In the genomic region with DNA sequence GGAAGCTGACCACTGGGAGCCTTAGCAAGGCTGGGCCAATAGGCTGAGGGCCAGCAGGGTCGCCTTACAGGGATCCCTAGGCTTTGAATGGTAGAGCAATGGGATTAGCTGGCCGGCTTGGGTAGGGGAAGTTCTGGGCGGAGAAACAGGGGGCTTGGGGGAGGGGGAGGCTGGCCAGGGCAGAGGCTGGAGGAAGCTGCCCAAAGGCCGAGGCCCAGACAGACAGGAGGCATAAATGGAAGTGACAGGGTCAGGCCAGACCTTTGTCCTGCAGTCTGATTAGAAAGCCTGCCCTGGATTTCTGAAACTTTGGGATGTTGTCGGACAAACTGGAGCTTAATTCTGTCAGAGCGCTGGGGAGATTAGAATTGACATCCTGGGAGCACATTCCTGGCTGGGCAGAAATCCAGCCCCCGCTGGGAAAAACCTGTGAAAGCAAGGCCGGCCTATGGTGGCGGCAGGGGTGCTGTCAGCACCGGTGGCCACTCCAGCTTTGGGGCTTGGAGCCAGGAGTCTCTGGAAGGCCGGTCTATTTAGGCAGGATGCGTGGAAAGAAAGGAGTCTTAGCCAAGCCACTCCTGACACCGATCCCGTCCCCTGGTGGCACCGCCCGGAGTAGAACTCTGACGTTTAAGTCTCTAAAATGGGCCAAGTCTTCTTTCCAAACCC, we compare ENCODE assay signal across 10 mouse cellular contexts.
DNase-seq lines count a peak whose midpoint lies in the region; ATAC-seq and TF ChIP-seq lines count a peak whose summit lies in the region.
"Had no signal": no experiment of that assay in that cellular context is flagged by ENCODE, and none has a peak within 500 bp of the region (broad histone marks: within the 10 kb centered on the region; RNA-seq: fewer than 3 reads in every experiment).

No protein-coding gene starts in this region.

- H3K4me1 ChIP-seq in hindbrain, embryonic 14.5 days (replicated peaks; ENCODE audit: control insufficient read depth, insufficient read depth, low read length): peaks cover 39% of the 10 kb centered on the region

- 0 out of 2 replicates have a peak overlapping the region, but pooled peaks have one; percentile 15 for H3K27ac ChIP-seq in hindbrain, embryonic 14.5 days
- no peak overlapping the region for H3K27ac ChIP-seq in left cerebral cortex, adult 2 months
- H3K27ac ChIP-seq: liver, embryonic 13.5 days had no signal

- no peak overlapping the region for H3K9ac ChIP-seq in hindbrain, embryonic 14.5 days
- H3K9ac ChIP-seq: liver, embryonic 13.5 days had no signal

- no peak overlapping the region for H3K4me2 ChIP-seq in hindbrain, embryonic 14.5 days (replicated peaks)
- H3K4me2 ChIP-seq: liver, embryonic 13.5 days had no signal

- peak; percentile 70 for DNase-seq in embryo, embryonic 10 days (ENCODE audit: low spot score)
- no peak for DNase-seq in embryo, embryonic 11 days
- peak; percentile 27 for DNase-seq in NIH3T3 (ENCODE audit: low read depth)
- peak; percentile 33 for DNase-seq in gastrocnemius, postnatal 10 days
- no peak for DNase-seq in hindbrain, embryonic 14.5 days (ENCODE audit: low spot score)
- no peak for DNase-seq in left cerebral cortex, adult 2 months (ENCODE audit: extremely low spot score in 1 of 2, low spot score in 2 of 2)
- DNase-seq in urinary bladder, postnatal 36 days (ENCODE audit: low spot score in 2 of 2): no peak
- DNase-seq: liver, embryonic 13.5 days had no signal

- 11% methylated on average over 17 of the region's 17 CpGs for WGBS in hindbrain, embryonic 14.5 days

- no peaks in the 10 kb centered on the region for H3K36me3 ChIP-seq in hindbrain, embryonic 14.5 days (replicated peaks; ENCODE audit: control insufficient read depth, insufficient read depth)
- H3K36me3 ChIP-seq: liver, embryonic 13.5 days had no signal

- intact Hi-C loops in left cerebral cortex, adult 2 months (cut with DNase I): no loop called here

- no peak for ATAC-seq in hindbrain, embryonic 14.5 days (ENCODE audit: low FRiP score)
- no peak for ATAC-seq in erythroid progenitor cell, adult 5-6 weeks (replicated peaks; ENCODE audit: low FRiP score, poor library complexity, severe bottlenecking)
- ATAC-seq: intestine, postnatal 0 days had no signal

- H3K27me3 ChIP-seq in hindbrain, embryonic 14.5 days (ENCODE audit: control insufficient read depth, insufficient read depth, low read length): peaks cover 80% of the 10 kb centered on the region

- no peak overlapping the region for H3K4me3 ChIP-seq in hindbrain, embryonic 14.5 days (replicated peaks; ENCODE audit: low read length)
- H3K4me3 ChIP-seq in left cerebral cortex, adult 2 months: no peak overlapping the region
- H3K4me3 ChIP-seq: liver, embryonic 13.5 days had no signal

- no peak for TF ChIP-seq CTCF in left cerebral cortex, adult 2 months (IDR thresholded peaks at IDR 0.05)

- no peaks in the 10 kb centered on the region for H3K9me3 ChIP-seq in hindbrain, embryonic 14.5 days (ENCODE audit: control insufficient read depth, low read length)
- H3K9me3 ChIP-seq: liver, embryonic 13.5 days had no signal

Comparison
In these comparisons a context has a peak if more than half of its experiments do, and no peak if none do; other contexts are left out.
1. DNase-seq: peak in embryo, embryonic 10 days (single experiment), NIH3T3 (single experiment) and gastrocnemius, postnatal 10 days (single experiment); none in embryo, embryonic 11 days (single experiment), hindbrain, embryonic 14.5 days (single experiment), left cerebral cortex, adult 2 months (0 of 2) and urinary bladder, postnatal 36 days (0 of 2).